Mouse (Mus musculus) hindbrain, embryonic 16.5 days (tissue): Measurements from ENCODE around the gene Olfr1023. TPM values are rescaled to one million over a fixed set of nuclear protein-coding genes. Genes with fewer than 3 reads are reported as not detected.

Experiments
- polyA plus RNA-seq: library from polyadenylated mRNA; unstranded; fragments of >200 nt; fragmentation: Nextera tagmentation; extraction: Ambion mirVana; gene quantifications from 2 replicates; pipeline ENCODE4 v1.2.1, GENCODE M21; 2015

Olfr1023 gene
- polyA plus RNA-seq, 1 experiment from 2014 or later: not detected

Other genes with a start within 250 kb of the Olfr1023 start
- gene Olfr1002, start 234.9 kb upstream of the Olfr1023 start, polyA plus RNA-seq: not detected in 2 replicates
- not detected in 2 replicates for gene Olfr154, start 221.2 kb upstream of the Olfr1023 start, polyA plus RNA-seq
- not detected in 2 replicates for gene Olfr1006, start 206.9 kb upstream of the Olfr1023 start, polyA plus RNA-seq
- not detected in 2 replicates for gene Olfr1008, start 196.2 kb upstream of the Olfr1023 start, polyA plus RNA-seq
- gene Olfr1009, start 170.2 kb upstream of the Olfr1023 start, polyA plus RNA-seq: not detected in 2 replicates
- not detected in 2 replicates for gene Olfr1012, start 122.9 kb upstream of the Olfr1023 start, polyA plus RNA-seq
- not detected in 2 replicates for gene Olfr1013, start 118.5 kb upstream of the Olfr1023 start, polyA plus RNA-seq
- gene Olfr1014, start 112.9 kb upstream of the Olfr1023 start, polyA plus RNA-seq: not detected in 2 replicates
- not detected in 2 replicates for gene Olfr1015, start 103.6 kb upstream of the Olfr1023 start, polyA plus RNA-seq
- not detected in 2 replicates for gene Olfr1016, start 83.1 kb upstream of the Olfr1023 start, polyA plus RNA-seq
- gene Olfr1018, start 67.2 kb upstream of the Olfr1023 start, polyA plus RNA-seq: not detected in 2 replicates
- gene Olfr1019, start 40.2 kb upstream of the Olfr1023 start, polyA plus RNA-seq: not detected in 2 replicates
- not detected in 2 replicates for gene Olfr1020, start 38.6 kb upstream of the Olfr1023 start, polyA plus RNA-seq
- gene Olfr1022, start 17.0 kb upstream of the Olfr1023 start, polyA plus RNA-seq: not detected in 2 replicates
- not detected in 2 replicates for gene Olfr1024, start 19.4 kb downstream of the Olfr1023 start, polyA plus RNA-seq
- not detected in 2 replicates for gene Olfr1025-ps1, start 29.6 kb downstream of the Olfr1023 start, polyA plus RNA-seq
- gene Olfr1026, start 35.9 kb downstream of the Olfr1023 start, polyA plus RNA-seq: not detected in 2 replicates
- not detected in 2 replicates for gene Olfr1028, start 64.8 kb downstream of the Olfr1023 start, polyA plus RNA-seq
- gene Olfr1029, start 88.3 kb downstream of the Olfr1023 start, polyA plus RNA-seq: not detected in 2 replicates
- gene Olfr1030, start 93.6 kb downstream of the Olfr1023 start, polyA plus RNA-seq: not detected in 2 replicates
- gene Olfr1031, start 104.7 kb downstream of the Olfr1023 start, polyA plus RNA-seq: not detected in 2 replicates
- not detected in 2 replicates for gene Olfr1032, start 119.9 kb downstream of the Olfr1023 start, polyA plus RNA-seq
- gene Olfr1033, start 135.0 kb downstream of the Olfr1023 start, polyA plus RNA-seq: 0.69 TPM in 2 replicates
- not detected in 2 replicates for gene Olfr1034, start 160.2 kb downstream of the Olfr1023 start, polyA plus RNA-seq
- not detected in 2 replicates for gene Olfr1036, start 188.4 kb downstream of the Olfr1023 start, polyA plus RNA-seq
- gene Olfr1037, start 201.7 kb downstream of the Olfr1023 start, polyA plus RNA-seq: not detected in 2 replicates